Mouse (Mus musculus) right cerebral cortex, postnatal 36 days (tissue): ENCODE measurements at regions not wholly inside any gene's neighbourhood (a gene's known extent, or its start where the extent isn't known, plus 50 kb on each side); places are given as distances from the start of the nearest gene placed in this dataset.

ENCODE experiments used
- DNase-seq, 2 experiments: peaks; one replicate each; pipeline ENCODE4 v3.0.0; 2022; ENCODE audit warnings: low spot score in 2 of 2, mixed read lengths in 1 of 2

- DNase-seq, result no peak
Measured at GRCm38 (mm10) chr13:26079362-26079761, 690.6 kb downstream of the Hdgfl1 start.

GRCm38 (mm10) chr13:26061322-26061721 lies 708.6 kb downstream of the Hdgfl1 start:
- no peak for DNase-seq

- no peak for DNase-seq
Measured at GRCm38 (mm10) chr13:26037699-26038098, 732.3 kb downstream of the Hdgfl1 start.

GRCm38 (mm10) chr13:26026386-26026785 lies 743.6 kb downstream of the Hdgfl1 start:
- no peak for DNase-seq

GRCm38 (mm10) chr13:26024696-26025095 lies 745.3 kb downstream of the Hdgfl1 start:
- no peak for DNase-seq

- no peak for DNase-seq
Measured at GRCm38 (mm10) chr13:26020491-26020890, 749.5 kb downstream of the Hdgfl1 start.

- peak; percentile 20 to 52 for DNase-seq
Measured at GRCm38 (mm10) chr13:26009131-26009530, 738.8 kb upstream of the Nrsn1 start.

- no peak for DNase-seq
Measured at GRCm38 (mm10) chr13:26004768-26005560, 734.7 kb upstream of the Nrsn1 start.

- DNase-seq, result no peak
Measured at GRCm38 (mm10) chr13:25993526-25993925, 723.2 kb upstream of the Nrsn1 start.

GRCm38 (mm10) chr13:25989067-25989756 lies 718.9 kb upstream of the Nrsn1 start:
- no peak for DNase-seq

- no peak for DNase-seq
Measured at GRCm38 (mm10) chr13:25984535-25984934, 714.2 kb upstream of the Nrsn1 start.

- no peak for DNase-seq
Measured at GRCm38 (mm10) chr13:25983659-25984058, 713.4 kb upstream of the Nrsn1 start.

- DNase-seq, result no peak
Measured at GRCm38 (mm10) chr13:25978648-25979047, 708.3 kb upstream of the Nrsn1 start.

- peak in 1 of 2 experiments; percentile 8 for DNase-seq
Measured at GRCm38 (mm10) chr13:25958592-25958991, 688.3 kb upstream of the Nrsn1 start.

- no peak for DNase-seq
Measured at GRCm38 (mm10) chr13:25958153-25958466, 687.8 kb upstream of the Nrsn1 start.

- no peak for DNase-seq
Measured at GRCm38 (mm10) chr13:25957451-25958152, 687.3 kb upstream of the Nrsn1 start.

- DNase-seq, result no peak
Measured at GRCm38 (mm10) chr13:25937631-25938030, 667.3 kb upstream of the Nrsn1 start.

- DNase-seq, result no peak
Measured at GRCm38 (mm10) chr13:25933783-25934182, 663.5 kb upstream of the Nrsn1 start.

GRCm38 (mm10) chr13:25933246-25933645 lies 662.9 kb upstream of the Nrsn1 start:
- DNase-seq, result no peak

- peak; percentile 22 to 32 for DNase-seq
Measured at GRCm38 (mm10) chr13:25932810-25933209, 662.5 kb upstream of the Nrsn1 start.

- DNase-seq, result no peak
Measured at GRCm38 (mm10) chr13:25932365-25932764, 662.1 kb upstream of the Nrsn1 start.

- no peak for DNase-seq
Measured at GRCm38 (mm10) chr13:25925685-25926084, 655.4 kb upstream of the Nrsn1 start.

- peak in 1 of 2 experiments; percentile 2 for DNase-seq
Measured at GRCm38 (mm10) chr13:25899871-25900270, 629.6 kb upstream of the Nrsn1 start.
